Mouse (Mus musculus) embryonic facial prominence, embryonic 12.5 days (tissue): Measurements from ENCODE around the gene Pou2f1. TPM values are rescaled to one million over a fixed set of nuclear protein-coding genes. Genes with fewer than 3 reads are reported as not detected.
A peak's percentile ranks its signal among the peaks of the same experiment; 100 is the strongest.
"Not testable (repeated sequence)": the region's sequence is repeated elsewhere in the genome, so short reads cannot be mapped to it uniquely, and the experiment has no call there.

Source experiments
- ATAC-seq: fragments of 200-750 bp; cut with Nextera tagmentation; 2 replicates; pipeline ENCODE4 v1.8.0; 2017; ENCODE audit not compliant: insufficient number of reproducible peaks, insufficient read depth, low FRiP score, low TSS enrichment
- H3K27ac ChIP-seq: fragments of 300-500 bp; sonication (generic); 2 replicates; pipeline ENCODE4 v1.5.1; 2016; ENCODE audit warnings: mild to moderate bottlenecking
- H3K27me3 ChIP-seq: fragments of 300-500 bp; sonication (generic); 2 replicates; pipeline ENCODE4 v1.6.1; 2016; ENCODE audit warnings: mild to moderate bottlenecking, moderate library complexity
- H3K36me3 ChIP-seq: fragments of 300-500 bp; sonication (generic); 2 replicates; pipeline ENCODE4 v1.6.1; 2016; ENCODE audit warnings: mild to moderate bottlenecking
- H3K4me1 ChIP-seq: fragments of 300-500 bp; sonication (generic); 2 replicates; pipeline ENCODE4 v1.6.1; 2016
- H3K4me2 ChIP-seq: fragments of 300-500 bp; sonication (generic); replicated peaks from 2 replicates; pipeline ENCODE4 v1.6.1; 2016; ENCODE audit warnings: mild to moderate bottlenecking, moderate library complexity
- H3K4me3 ChIP-seq: fragments of 300-500 bp; sonication (generic); 2 replicates; pipeline ENCODE4 v1.5.1; 2016; ENCODE audit warnings: mild to moderate bottlenecking
- H3K9ac ChIP-seq: fragments of 300-500 bp; sonication (generic); 2 replicates; pipeline ENCODE4 v1.6.1; 2016; ENCODE audit warnings: mild to moderate bottlenecking, moderate library complexity
- H3K9me3 ChIP-seq: fragments of 300-500 bp; sonication (generic); 2 replicates; pipeline ENCODE4 v1.6.1; 2016; ENCODE audit warnings: mild to moderate bottlenecking, moderate library complexity
- WGBS: fragments of 180-500 bp; shearing (Covaris S2); methylation state at CpG from one replicate; pipeline ENCODE4 v1.1.7; 2016; 5-methylcytosine and 5-hydroxymethylcytosine counted together
- polyA plus RNA-seq: library from polyadenylated mRNA; unstranded; fragments of >200 nt; fragmentation: Nextera tagmentation; extraction: Ambion mirVana; gene quantifications from 2 replicates; pipeline ENCODE4 v1.2.1, GENCODE M21; 2016

Gene Pou2f1
- polyA plus RNA-seq, 1 experiment from 2014 or later = 17.0 TPM

DNA sequence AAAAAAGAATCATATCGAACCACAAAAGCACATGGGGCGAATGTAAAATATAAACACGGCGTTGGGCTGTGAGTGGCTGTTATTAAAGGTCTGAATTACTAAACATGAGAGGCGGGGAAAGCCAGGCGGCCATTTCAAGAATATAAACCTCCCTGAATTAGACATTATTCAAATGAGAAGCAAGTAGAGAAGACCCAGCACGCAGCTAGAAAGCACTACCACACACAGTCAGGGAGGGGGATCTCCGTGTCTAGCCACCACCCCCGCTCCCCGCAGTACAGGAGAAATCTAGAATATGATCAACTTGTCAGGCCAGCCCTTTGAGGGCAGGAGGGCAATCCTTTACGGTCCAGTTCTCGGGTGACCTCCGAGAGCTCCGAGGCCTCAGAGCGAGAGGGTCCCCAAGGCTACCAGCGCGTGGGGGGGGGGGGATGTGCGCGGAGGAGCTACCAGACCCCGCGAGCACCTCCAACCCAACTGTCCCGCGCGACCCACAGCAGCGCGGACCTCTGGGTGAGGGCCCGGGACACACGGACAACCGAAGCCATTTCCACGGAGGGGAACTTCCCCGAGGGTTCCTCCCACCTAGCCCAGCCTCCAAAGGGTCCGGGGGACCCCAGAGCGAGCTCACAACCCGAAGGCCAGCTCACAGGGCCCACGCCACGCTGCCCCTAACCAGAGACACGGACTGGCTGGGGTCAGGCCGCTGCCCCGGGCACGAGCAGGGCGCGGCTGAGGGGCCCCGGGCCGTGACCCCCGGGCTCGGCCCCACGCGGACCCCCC lies 1.2 kb downstream of the Pou2f1 start:
- Histone ChIP-seq H3K4me1 (peaks cover 12% of the 10 kb centered on the region; the same call in 1 of the 2 replicates), H3K4me3 (peak overlapping the region; percentile 97), H3K36me3 (no peaks in the 10 kb centered on the region), H3K4me2 (peak overlapping the region; percentile 89), H3K27ac (peak overlapping the region; percentile 95), H3K27me3 (no peaks in the 10 kb centered on the region), H3K9ac (peak overlapping the region; percentile 98), H3K9me3 (no peaks in the 10 kb centered on the region)
- under 1% methylated on average over 48 of the region's 48 CpGs for WGBS
- ATAC-seq = 0 out of 2 replicates have a peak, but pooled peaks have one; percentile 29

DNA sequence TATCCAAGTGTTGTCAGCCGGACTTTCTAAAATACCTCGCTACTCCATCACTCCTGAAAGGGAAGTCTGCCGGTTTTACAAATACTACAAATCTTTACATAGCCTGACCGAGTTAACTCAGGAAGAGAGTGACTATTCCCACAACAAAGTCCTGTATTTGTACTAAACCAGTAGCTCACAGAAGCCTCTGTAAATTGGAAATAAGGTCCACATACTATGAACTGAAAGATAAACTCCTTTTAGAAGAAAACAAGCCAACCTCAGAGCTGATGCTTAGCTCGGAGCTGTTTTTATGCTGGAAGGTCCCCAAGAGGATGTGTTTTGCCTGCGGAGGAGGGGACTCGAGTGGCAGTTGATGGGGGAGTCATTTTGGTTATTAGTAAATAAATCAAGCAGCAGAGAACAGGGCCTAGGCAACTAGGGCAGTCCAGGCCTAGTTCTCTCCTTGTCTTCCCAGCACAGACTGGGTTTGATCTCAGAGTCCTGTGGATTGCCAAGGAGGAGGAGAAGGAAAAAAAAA lies 1.8 kb downstream of the Pou2f1 start:
- Histone ChIP-seq H3K36me3 (no peaks in the 10 kb centered on the region), H3K4me2 (peak overlapping the region; percentile 89), H3K9me3 (no peaks in the 10 kb centered on the region), H3K9ac (peak overlapping the region; percentile 19; the same call in 1 of the 2 replicates), H3K4me1 (peaks cover 16% of the 10 kb centered on the region; the same call in 1 of the 2 replicates), H3K4me3 (peak overlapping the region; percentile 97), H3K27me3 (no peaks in the 10 kb centered on the region), H3K27ac (peak overlapping the region; percentile 95)
- WGBS = 10% methylated on average over 7 of the region's 7 CpGs
- no peak for ATAC-seq

DNA sequence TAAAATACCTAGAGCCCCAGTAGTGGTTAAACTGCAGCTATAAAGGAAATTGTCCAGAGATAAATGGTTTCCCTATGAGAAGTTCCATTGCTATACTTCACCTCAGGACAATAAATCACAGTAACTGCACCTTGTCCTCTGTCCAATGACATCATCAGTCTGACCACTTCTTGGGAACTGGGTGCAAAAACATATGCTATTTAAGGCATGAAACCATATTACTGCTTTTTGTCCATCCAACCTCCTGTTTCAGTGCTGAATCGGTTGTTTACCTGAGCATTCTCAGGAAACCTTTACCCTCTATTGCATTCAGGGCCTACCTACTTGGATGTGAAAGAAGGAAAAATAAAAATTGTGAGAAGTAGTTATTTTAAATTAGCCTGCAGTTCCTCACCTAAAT lies 2.8 kb downstream of the Pou2f1 start:
- ATAC-seq = no peak
- Histone ChIP-seq H3K4me1 (peaks cover 16% of the 10 kb centered on the region; the same call in 1 of the 2 replicates), H3K4me2 (no peak overlapping the region), H3K9ac (no peak overlapping the region), H3K4me3 (no peak overlapping the region), H3K36me3 (no peaks in the 10 kb centered on the region), H3K27me3 (no peaks in the 10 kb centered on the region), H3K9me3 (no peaks in the 10 kb centered on the region), H3K27ac (no peak overlapping the region)
- WGBS = 76% methylated on average over 1 of the region's 1 CpGs

DNA sequence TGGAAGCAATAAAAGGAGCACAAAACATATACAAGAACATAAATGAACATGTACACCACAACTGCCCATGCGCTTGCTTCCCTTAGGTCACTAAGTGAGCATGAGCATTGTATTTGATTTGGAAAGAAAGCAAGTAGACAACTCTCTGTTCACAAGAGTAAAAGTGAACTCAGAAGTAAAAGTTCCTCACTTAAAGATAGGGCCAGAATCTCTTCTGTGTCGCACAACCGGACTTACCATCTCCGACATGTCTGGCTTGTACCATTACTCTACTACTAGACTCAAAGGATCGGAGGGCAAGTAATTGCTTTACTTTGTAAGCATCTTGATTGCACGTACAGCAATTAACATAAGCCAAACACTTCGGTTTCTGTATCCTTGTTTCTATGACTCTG lies 6.8 kb downstream of the Pou2f1 start:
- WGBS = 83% methylated on average over 7 of the region's 7 CpGs
- H3K9ac ChIP-seq = no peak overlapping the region
- no peak for ATAC-seq
- no peaks in the 10 kb centered on the region for H3K36me3 ChIP-seq
- H3K27ac ChIP-seq = no peak overlapping the region
- peaks cover 14% of the 10 kb centered on the region; the same call in 1 of the 2 replicates for H3K4me1 ChIP-seq
- no peaks in the 10 kb centered on the region for H3K27me3 ChIP-seq
- H3K9me3 ChIP-seq = no peaks in the 10 kb centered on the region
- H3K4me3 ChIP-seq = no peak overlapping the region
- no peak overlapping the region for H3K4me2 ChIP-seq

DNA sequence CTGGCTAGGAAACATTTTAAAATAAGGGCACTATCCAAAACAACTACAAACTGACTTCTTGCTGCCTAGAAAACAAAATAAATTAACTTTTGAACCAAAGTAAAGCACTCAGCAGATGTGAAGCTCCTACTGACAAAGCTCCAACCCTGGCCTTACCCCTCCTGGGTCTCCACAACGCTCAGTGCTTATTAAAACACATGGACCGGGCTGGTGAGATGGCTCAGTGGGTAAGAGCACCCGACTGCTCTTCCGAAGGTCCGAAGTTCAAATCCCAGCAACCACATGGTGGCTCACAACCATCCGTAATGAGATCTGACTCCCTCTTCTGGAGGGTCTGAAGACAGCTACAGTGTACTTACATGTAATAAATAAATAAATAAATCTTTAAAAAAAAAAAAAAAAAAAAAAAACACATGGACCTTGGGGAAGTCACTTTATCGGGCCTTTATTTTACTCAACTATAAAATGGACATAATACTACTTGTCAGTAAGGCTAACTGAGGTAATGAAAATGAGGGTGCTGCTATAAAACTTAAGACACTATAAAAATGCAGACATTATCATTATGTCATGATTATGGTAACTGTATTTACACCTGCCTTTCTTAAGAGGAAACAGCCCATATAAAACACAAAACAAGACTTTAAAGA lies 7.3 kb downstream of the Pou2f1 start:
- H3K36me3 ChIP-seq, H3K9ac ChIP-seq, H3K9me3 ChIP-seq, H3K27ac ChIP-seq, ATAC-seq, H3K27me3 ChIP-seq, H3K4me2 ChIP-seq, H3K4me1 ChIP-seq, H3K4me3 ChIP-seq: not testable (repeated sequence)
- WGBS = 86% methylated on average over 6 of the region's 7 CpGs

DNA sequence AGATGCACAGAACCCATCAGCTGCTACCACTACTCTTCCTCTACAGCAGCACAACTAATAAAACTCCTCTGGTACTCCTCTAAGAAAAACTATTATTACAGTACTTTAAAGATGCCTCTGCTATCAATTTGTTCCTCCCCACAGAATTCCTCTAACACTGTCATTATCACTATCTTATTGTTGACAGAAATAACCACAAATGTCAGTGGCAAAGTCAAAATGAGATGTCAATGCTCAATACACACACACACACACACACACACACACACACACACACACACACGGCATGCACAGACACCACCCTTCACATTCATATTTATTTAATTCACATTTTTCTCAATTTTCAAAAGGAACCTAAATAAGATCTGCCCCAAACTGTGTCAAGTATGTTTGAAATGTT lies 8.2 kb downstream of the Pou2f1 start:
- Histone ChIP-seq H3K4me3 (no peak overlapping the region), H3K4me2 (no peak overlapping the region), H3K9me3 (no peaks in the 10 kb centered on the region), H3K4me1 (peaks cover 7% of the 10 kb centered on the region; the same call in 1 of the 2 replicates), H3K9ac (no peak overlapping the region), H3K27ac (no peak overlapping the region), H3K36me3 (no peaks in the 10 kb centered on the region), H3K27me3 (no peaks in the 10 kb centered on the region)
- no peak for ATAC-seq
- WGBS = 66% methylated on average over 1 of the region's 1 CpGs

DNA sequence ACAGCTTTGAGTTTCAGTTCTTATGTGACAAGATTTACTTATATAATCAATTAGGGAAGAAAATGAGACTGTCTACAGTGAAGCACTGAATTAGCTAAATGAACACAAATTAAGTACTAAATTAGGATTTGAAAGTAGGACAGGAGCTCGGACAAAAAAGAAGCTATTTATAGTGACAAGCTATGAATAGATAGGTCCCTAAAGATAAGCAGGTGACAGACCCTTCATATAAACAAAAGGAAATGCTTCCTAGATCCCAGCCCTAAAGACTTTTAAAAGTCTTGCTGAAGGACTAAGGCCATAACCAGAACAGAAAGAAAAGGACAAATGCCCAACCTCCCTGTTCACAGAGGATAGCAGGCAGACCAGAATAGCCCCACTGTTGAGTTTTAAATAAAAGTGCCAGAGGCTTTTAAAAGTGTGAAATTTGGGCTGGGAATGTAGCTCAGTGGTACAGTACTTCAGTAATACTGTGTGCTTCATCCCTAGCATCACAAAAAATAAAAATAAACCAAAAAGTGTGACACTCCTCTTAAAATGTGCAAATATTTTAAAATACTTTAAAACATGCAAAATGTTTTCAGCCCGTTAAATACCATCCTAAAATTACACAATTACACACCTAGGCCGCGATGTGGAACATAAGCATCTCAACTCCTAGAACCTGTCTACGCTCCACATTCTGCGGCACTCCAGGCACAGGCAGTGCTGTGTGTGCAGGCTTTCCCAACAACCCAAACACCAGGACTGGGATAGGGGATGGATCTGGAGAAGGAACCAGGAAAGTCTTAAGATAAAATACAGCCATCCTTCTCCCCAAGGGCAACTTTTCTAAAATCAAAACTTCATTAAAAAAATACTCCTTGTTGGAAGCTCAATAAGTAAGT lies 9.0 kb downstream of the Pou2f1 start:
- no peak overlapping the region for H3K4me3 ChIP-seq
- no peaks in the 10 kb centered on the region for H3K27me3 ChIP-seq
- H3K9ac ChIP-seq = no peak overlapping the region
- no peak for ATAC-seq
- no peak overlapping the region for H3K4me2 ChIP-seq
- 81% methylated on average over 6 of the region's 6 CpGs for WGBS
- no peaks in the 10 kb centered on the region for H3K9me3 ChIP-seq
- H3K27ac ChIP-seq = no peak overlapping the region
- H3K36me3 ChIP-seq = no peaks in the 10 kb centered on the region
- H3K4me1 ChIP-seq = peaks cover 4% of the 10 kb centered on the region; the same call in 1 of the 2 replicates

DNA sequence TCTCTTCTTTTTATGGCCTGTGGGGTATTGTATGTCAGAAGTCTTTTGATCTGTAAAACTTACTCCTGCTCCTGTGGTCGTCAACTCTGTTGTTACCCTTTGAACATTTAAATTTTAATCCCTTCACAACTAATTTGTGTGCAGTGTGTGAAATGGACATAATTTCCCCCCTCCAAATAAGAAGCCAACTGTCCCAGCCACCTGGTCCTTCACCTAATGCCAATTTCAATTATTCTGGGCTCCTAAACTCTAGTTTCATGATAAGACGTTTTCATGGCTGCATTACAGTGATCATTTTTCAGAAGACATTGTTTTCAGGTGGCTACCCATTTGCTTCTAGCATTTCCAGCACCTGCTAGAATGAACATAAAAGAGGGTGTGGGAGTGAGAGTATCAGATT lies 13.9 kb downstream of the Pou2f1 start:
- no peak overlapping the region for H3K4me3 ChIP-seq
- no peaks in the 10 kb centered on the region for H3K9me3 ChIP-seq
- H3K27me3 ChIP-seq = no peaks in the 10 kb centered on the region
- H3K9ac ChIP-seq = no peak overlapping the region
- H3K4me1 ChIP-seq = no peaks in the 10 kb centered on the region
- H3K27ac ChIP-seq = no peak overlapping the region
- no peak overlapping the region for H3K4me2 ChIP-seq
- 77% methylated on average over 2 of the region's 2 CpGs for WGBS
- no peaks in the 10 kb centered on the region for H3K36me3 ChIP-seq
- ATAC-seq = no peak

DNA sequence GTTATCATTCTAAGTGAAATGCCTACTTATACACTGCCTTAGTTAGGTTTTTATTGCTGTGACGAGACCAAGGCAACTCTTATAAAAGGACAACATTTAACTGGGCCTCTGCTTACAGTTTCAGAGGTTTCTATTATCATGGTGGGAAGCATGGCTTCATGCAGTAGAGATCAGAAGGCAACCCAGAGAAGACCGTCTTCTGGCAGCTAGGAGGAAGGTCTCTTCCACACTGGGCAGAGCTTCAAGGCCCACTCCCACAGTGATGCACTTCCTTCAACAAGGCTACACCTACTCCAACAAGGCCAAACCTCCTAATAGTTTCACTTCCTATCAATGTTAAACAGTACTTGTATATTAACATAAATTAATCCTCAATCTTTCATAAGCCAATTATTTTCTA lies 14.4 kb downstream of the Pou2f1 start:
- Histone ChIP-seq H3K36me3 (no peaks in the 10 kb centered on the region), H3K4me3 (no peak overlapping the region), H3K27me3 (no peaks in the 10 kb centered on the region), H3K9ac (no peak overlapping the region), H3K4me1 (no peaks in the 10 kb centered on the region), H3K9me3 (no peaks in the 10 kb centered on the region), H3K4me2 (no peak overlapping the region), H3K27ac (no peak overlapping the region)
- 91% methylated on average over 2 of the region's 2 CpGs for WGBS
- no peak for ATAC-seq

DNA sequence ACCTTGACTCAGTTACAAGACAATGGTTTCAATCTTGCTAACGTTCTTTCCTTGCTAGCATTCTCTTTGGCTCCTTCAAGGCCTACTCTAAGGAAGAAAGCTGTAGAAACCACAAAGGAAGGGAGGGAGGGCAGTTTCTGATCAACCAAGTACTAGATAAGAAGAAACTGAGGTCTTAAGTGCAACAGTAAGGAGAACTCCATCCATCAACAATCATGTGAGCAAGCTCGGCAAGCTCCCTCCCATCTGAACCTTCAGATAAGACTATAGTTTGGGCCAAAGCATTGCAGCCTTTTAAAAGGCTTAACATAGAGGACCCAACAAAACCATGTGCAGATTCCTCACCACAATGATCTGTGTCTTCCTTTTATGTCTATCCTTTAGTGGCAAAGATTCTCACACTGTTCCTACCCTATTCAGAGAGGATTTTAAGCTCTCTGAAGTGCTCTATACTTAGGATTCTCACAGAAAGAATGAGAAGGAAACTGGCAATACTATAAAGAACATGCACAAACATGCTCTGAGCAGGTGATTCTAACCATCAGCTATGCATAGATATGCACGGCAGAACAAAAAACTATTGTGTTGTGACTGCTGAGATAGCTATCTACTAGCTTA lies 16.6 kb downstream of the Pou2f1 start:
- Histone ChIP-seq H3K27ac (no peak overlapping the region), H3K4me2 (no peak overlapping the region), H3K27me3 (no peaks in the 10 kb centered on the region), H3K9ac (no peak overlapping the region), H3K4me1 (no peaks in the 10 kb centered on the region), H3K9me3 (no peaks in the 10 kb centered on the region), H3K36me3 (no peaks in the 10 kb centered on the region), H3K4me3 (no peak overlapping the region)
- ATAC-seq = no peak
- WGBS = 84% methylated on average over 3 of the region's 3 CpGs

DNA sequence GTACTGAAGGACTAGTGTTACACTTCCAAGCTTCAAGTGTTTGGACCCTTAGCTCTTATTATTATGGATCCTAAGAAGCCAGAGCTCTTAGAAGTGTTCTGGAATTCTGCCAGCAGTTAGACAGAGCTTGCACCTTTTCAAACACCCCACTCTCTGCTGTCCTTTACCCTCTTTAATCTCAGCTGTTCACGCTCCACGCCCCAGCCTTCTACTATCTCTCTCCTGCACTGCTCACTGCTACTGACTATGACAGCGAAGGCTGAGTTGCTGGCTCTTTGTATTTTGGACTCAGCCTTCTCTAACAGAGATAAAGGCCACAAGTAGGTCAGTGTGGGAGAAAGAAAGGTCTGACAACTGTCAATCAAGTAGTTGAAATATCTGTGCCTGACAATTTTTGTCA lies 17.3 kb downstream of the Pou2f1 start:
- Histone ChIP-seq H3K27me3 (no peaks in the 10 kb centered on the region), H3K36me3 (no peaks in the 10 kb centered on the region), H3K9me3 (no peaks in the 10 kb centered on the region), H3K27ac (no peak overlapping the region), H3K4me1 (no peaks in the 10 kb centered on the region), H3K9ac (no peak overlapping the region), H3K4me3 (no peak overlapping the region), H3K4me2 (no peak overlapping the region)
- no peak for ATAC-seq
- 90% methylated on average over 3 of the region's 3 CpGs for WGBS
